Mouse (Mus musculus) forebrain, embryonic 15.5 days (tissue): ENCODE results near the gene Hrc. TPM values are rescaled to one million over a fixed set of nuclear protein-coding genes. Genes with fewer than 3 reads are reported as not detected.
A peak's percentile ranks its signal among the peaks of the same experiment; 100 is the strongest.

ENCODE experiments used
- ATAC-seq: fragments of 200-750 bp; cut with Nextera tagmentation; replicated peaks from 2 replicates; pipeline ENCODE4 v1.8.0; 2017; ENCODE audit warnings: mild to moderate bottlenecking, moderate TSS enrichment, moderate library complexity
- H3K27ac ChIP-seq: fragments of 300-500 bp; sonication (generic); replicated peaks from 2 replicates; pipeline ENCODE4 v1.5.1; 2015; ENCODE audit warnings: mild to moderate bottlenecking, inconsistent platforms
- H3K27me3 ChIP-seq: fragments of 300-500 bp; sonication (generic); 2 replicates; pipeline ENCODE4 v1.6.1; 2015; ENCODE audit warnings: inconsistent platforms
- H3K36me3 ChIP-seq: fragments of 300-500 bp; sonication (generic); 2 replicates; pipeline ENCODE4 v1.6.1; 2015; ENCODE audit warnings: mild to moderate bottlenecking, inconsistent platforms
- H3K4me1 ChIP-seq: fragments of 300-500 bp; sonication (generic); 2 replicates; pipeline ENCODE4 v1.6.1; 2015; ENCODE audit warnings: inconsistent platforms
- H3K4me2 ChIP-seq: fragments of 300-500 bp; sonication (generic); replicated peaks from 2 replicates; pipeline ENCODE4 v1.6.1; 2015; ENCODE audit warnings: mild to moderate bottlenecking, inconsistent platforms
- H3K4me3 ChIP-seq: fragments of 300-500 bp; sonication (generic); 2 replicates; pipeline ENCODE4 v1.5.1; 2015; ENCODE audit warnings: mild to moderate bottlenecking, inconsistent platforms
- H3K9ac ChIP-seq: fragments of 300-500 bp; sonication (generic); replicated peaks from 2 replicates; pipeline ENCODE4 v1.6.1; 2015; ENCODE audit warnings: mild to moderate bottlenecking, inconsistent platforms
- H3K9me3 ChIP-seq: fragments of 300-500 bp; sonication (generic); 2 replicates; pipeline ENCODE4 v1.6.1; 2016; ENCODE audit warnings: inconsistent platforms
- WGBS: fragments of 180-500 bp; shearing (Covaris S2); methylation state at CpG from one replicate; pipeline ENCODE4 v1.1.7; 2015; ENCODE audit warnings: mixed read lengths; 5-methylcytosine and 5-hydroxymethylcytosine counted together
- polyA plus RNA-seq: library from polyadenylated mRNA; unstranded; fragments of >200 nt; fragmentation: Nextera tagmentation; extraction: Ambion mirVana; gene quantifications from 2 replicates; pipeline ENCODE4 v1.2.1, GENCODE M21; 2015

Hrc gene
- polyA plus RNA-seq, 1 experiment from 2014 or later, result 0.23 TPM

DNA sequence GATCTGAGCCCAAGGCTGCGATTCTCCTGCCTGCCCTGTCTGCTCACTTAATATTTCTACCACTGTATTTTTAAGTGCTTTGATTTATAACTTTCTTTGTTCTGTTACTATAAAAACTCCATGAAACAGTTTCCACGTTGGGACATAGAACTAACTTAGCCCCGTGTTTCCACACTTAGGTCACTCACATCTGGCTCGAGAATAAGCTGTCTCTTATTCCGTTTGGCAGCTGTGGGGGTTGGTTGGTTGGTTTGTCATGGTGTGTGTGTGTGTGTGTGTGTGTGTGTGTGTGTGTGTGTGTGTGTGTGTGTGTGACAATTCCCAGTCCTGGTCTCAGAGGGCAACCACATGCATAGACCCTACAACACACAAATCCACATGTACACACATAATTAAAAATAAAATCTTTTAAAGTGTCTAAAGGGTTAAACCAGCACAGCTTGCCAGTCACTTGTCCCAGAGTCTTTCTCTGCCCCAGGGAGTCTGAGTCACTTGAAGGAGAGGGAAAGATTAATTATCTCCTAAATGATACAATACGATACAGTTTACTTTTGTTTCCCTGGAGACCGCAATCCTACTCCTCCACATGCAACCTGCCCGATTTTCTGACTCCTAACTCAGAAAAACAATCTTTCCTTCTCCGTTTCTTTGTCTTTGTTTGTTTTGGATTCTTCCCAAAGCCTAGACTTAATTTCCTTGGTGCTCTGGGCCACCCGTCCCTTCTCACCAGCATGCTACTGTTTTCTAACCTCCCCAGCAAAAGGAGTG, 22.2 kb upstream of the Hrc start:
- 21% methylated on average over 10 of the region's 10 CpGs for WGBS
- Histone ChIP-seq H3K9me3 (no peaks in the 10 kb centered on the region), H3K4me1 (0 out of 2 replicates have a peak, but pooled peaks cover 7% of the 10 kb centered on the region), H3K9ac (no peak overlapping the region), H3K36me3 (no peaks in the 10 kb centered on the region), H3K4me2 (no peak overlapping the region), H3K27ac (no peak overlapping the region), H3K27me3 (no peaks in the 10 kb centered on the region), H3K4me3 (no peak overlapping the region)
- ATAC-seq, result no peak

DNA sequence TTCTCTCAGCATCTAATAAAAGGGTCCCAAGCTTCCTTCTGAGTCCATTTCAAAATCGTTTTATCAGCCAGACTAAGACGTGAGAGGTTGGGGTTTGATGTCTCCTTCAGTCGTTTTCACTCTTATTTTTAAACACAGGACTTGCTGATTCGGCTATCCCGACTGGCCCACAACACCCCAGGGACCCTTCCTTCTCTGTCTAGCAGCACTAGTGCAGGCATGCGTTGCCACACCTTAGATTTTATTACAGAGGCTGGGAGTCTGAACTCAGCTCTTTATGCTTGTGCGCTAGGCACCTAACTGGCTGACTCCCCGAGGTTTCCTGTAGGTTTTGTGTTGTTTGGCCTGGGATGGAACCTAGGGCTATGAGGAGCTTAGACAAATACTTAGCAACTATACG, 21.6 kb upstream of the Hrc start:
- WGBS, result 39% methylated on average over 9 of the region's 9 CpGs
- no peaks in the 10 kb centered on the region for H3K36me3 ChIP-seq
- H3K9me3 ChIP-seq, result no peaks in the 10 kb centered on the region
- no peak for ATAC-seq
- H3K27me3 ChIP-seq, result no peaks in the 10 kb centered on the region
- 0 out of 2 replicates have a peak, but pooled peaks cover 7% of the 10 kb centered on the region for H3K4me1 ChIP-seq
- no peak overlapping the region for H3K9ac ChIP-seq
- no peak overlapping the region for H3K4me3 ChIP-seq
- no peak overlapping the region for H3K27ac ChIP-seq
- no peak overlapping the region for H3K4me2 ChIP-seq

DNA sequence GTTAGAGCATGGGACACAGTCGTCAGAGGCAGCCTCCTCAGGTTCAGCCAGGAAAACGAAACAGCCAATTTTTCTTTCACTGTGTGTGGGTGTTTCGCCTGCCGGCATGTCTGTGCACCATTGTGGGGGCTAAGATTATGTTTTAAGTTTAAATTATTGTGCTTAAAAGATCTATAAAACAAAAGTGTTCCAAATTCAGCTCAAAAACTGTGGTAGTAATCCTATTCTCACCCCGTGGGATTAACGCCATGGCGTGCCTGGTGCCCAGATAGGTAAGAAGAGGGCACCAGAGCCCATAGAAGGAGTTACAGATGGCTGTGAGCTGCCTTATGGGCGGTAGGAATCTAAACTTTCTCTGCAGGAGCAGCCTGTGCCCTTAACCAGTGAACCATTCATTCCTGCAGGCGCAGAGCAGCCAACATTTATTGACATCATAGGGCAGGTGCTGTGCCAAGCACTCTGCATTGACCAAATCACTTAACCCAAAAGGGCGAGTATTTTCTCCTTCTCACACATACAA, 19.8 kb upstream of the Hrc start:
- 0 out of 2 replicates have a peak, but pooled peaks cover 7% of the 10 kb centered on the region for H3K4me1 ChIP-seq
- H3K36me3 ChIP-seq, result no peaks in the 10 kb centered on the region
- no peak overlapping the region for H3K4me2 ChIP-seq
- H3K27ac ChIP-seq, result no peak overlapping the region
- ATAC-seq, result no peak
- no peak overlapping the region for H3K4me3 ChIP-seq
- no peaks in the 10 kb centered on the region for H3K27me3 ChIP-seq
- H3K9ac ChIP-seq, result no peak overlapping the region
- 83% methylated on average over 10 of the region's 10 CpGs for WGBS
- H3K9me3 ChIP-seq, result no peaks in the 10 kb centered on the region

DNA sequence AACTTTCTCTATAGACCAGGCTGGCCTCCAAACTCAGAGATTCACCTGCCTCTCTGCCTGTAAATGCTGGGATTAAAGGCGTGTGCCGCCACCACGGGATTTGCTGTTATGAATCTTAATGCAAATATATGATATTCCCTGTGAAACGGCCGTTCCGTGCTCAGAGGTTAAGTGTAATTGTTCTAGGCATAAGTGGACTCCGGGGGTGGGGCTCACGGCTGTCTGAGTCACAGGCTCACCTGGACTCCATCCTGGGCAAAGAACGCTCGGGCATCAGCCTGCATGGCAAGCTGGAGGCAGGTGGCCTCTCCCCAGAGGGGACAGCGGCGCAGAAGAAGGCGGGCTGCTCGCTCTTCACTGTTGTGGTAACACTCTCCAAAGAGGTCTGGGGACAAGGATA, 18.6 kb upstream of the Hrc start:
- H3K4me3 ChIP-seq, result no peak overlapping the region
- H3K4me1 ChIP-seq, result 0 out of 2 replicates have a peak, but pooled peaks cover 7% of the 10 kb centered on the region
- no peak for ATAC-seq
- 91% methylated on average over 14 of the region's 14 CpGs for WGBS
- H3K36me3 ChIP-seq, result no peaks in the 10 kb centered on the region
- H3K9ac ChIP-seq, result no peak overlapping the region
- no peaks in the 10 kb centered on the region for H3K9me3 ChIP-seq
- no peak overlapping the region for H3K27ac ChIP-seq
- no peak overlapping the region for H3K4me2 ChIP-seq
- no peaks in the 10 kb centered on the region for H3K27me3 ChIP-seq

DNA sequence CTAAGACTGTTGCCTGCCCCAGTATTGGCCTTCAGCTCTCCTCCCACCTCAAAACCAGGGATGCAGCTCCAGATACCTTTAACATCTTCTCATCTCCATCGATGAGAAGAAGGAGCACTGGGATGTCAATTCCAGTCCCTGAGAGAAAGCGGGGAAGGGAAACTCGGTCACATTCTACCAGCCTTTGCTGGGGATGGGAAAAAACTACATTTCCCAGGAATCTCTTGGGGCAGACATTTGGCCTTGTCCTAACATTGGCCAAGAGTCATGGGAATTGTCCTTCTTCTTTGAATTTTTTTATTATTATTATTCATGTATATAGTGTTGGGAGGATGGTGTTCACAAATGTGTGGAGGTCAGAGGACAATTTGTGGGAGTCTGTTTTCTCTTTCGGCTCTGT, 12.8 kb upstream of the Hrc start:
- no peak for ATAC-seq
- no peaks in the 10 kb centered on the region for H3K36me3 ChIP-seq
- 83% methylated on average over 4 of the region's 4 CpGs for whole genome bisulfite sequencing
- no peaks in the 10 kb centered on the region for H3K9me3 ChIP-seq
- H3K9ac ChIP-seq, result no peak overlapping the region
- no peak overlapping the region for H3K27ac ChIP-seq
- no peaks in the 10 kb centered on the region for H3K27me3 ChIP-seq
- no peak overlapping the region for H3K4me3 ChIP-seq
- H3K4me2 ChIP-seq, result no peak overlapping the region
- H3K4me1 ChIP-seq, result no peaks in the 10 kb centered on the region

DNA sequence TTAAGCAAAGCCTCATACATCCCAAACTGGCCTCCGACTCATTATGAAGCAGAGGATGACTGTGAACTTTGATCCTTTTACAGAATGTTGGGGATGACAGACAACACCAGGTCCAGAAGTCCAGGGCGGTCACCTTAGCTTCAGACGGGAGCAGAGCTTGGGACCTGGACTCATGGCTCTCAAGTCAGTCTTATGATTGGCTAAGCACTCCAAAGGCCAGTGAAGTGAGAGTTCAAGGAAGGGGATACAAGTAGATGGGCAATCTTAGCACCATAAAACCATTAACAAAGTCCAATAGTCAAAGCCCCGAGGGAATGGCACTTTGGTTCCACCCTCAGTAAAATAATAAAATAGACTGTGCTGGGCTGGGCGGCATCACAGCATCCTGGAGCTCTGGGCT, 12.0 kb upstream of the Hrc start:
- no peak overlapping the region for H3K4me2 ChIP-seq
- H3K4me3 ChIP-seq, result no peak overlapping the region
- WGBS, result 90% methylated on average over 5 of the region's 5 CpGs
- no peaks in the 10 kb centered on the region for H3K27me3 ChIP-seq
- H3K9me3 ChIP-seq, result no peaks in the 10 kb centered on the region
- no peak overlapping the region for H3K27ac ChIP-seq
- H3K9ac ChIP-seq, result no peak overlapping the region
- H3K4me1 ChIP-seq, result no peaks in the 10 kb centered on the region
- no peaks in the 10 kb centered on the region for H3K36me3 ChIP-seq
- no peak for ATAC-seq

DNA sequence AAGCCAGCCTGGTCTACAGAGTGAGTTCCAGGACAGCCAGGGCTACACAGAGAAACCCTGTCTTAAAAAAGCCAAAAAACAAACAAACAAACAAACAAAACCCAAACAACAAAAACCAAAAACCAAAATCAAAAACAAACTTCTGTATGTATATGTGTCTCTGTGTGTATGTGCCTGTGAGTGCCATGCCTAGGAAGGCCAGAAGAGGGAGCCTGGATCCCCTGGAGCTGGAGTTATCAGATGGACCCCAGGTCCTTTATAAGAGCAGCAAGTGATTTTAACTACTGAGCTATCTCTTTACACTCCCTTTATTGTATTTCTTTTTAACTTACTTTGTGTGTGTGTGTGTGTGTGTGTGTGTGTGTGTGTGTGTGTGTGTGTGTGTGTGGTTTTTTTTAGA, 9.3 kb upstream of the Hrc start:
- Histone ChIP-seq H3K9me3 (no peaks in the 10 kb centered on the region), H3K9ac (no peak overlapping the region), H3K4me1 (no peaks in the 10 kb centered on the region), H3K27ac (no peak overlapping the region), H3K4me2 (no peak overlapping the region), H3K4me3 (no peak overlapping the region), H3K36me3 (no peaks in the 10 kb centered on the region), H3K27me3 (no peaks in the 10 kb centered on the region)
- ATAC-seq, result no peak

DNA sequence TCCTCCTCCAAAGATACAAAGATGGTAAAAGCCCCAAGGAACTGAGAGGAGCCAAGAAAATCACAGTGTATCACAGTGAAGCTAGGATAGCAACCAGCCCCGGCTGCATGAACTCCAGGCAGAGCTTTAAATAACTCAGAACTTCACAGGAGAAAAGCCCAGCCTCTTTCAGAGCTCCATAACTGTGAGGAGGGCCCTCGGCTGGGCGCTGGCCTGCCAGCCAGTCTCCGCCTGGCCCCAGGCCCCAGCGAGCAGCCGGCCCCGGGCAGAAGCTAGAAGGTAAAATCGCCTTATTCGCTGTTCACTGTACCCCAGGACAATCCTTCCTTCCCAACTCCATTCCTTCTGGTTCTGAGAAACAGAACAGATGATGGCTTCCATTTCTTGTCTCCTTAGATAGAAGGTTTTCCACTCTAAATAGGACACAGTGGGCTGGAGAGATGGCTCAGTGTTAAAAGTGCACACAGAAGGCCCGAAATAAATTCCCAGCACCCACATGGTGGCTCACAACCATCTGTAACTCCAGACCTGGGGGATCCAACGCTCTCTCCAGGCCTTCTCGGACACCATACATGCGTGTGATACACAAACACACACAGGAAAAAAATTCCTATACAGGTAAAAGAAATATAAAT, 6.1 kb upstream of the Hrc start:
- Histone ChIP-seq H3K4me1 (peaks cover 14% of the 10 kb centered on the region), H3K4me2 (no peak overlapping the region), H3K4me3 (no peak overlapping the region), H3K36me3 (no peaks in the 10 kb centered on the region), H3K27me3 (no peaks in the 10 kb centered on the region), H3K9me3 (no peaks in the 10 kb centered on the region), H3K27ac (no peak overlapping the region), H3K9ac (no peak overlapping the region)
- WGBS, result 85% methylated on average over 13 of the region's 13 CpGs
- ATAC-seq, result no peak

DNA sequence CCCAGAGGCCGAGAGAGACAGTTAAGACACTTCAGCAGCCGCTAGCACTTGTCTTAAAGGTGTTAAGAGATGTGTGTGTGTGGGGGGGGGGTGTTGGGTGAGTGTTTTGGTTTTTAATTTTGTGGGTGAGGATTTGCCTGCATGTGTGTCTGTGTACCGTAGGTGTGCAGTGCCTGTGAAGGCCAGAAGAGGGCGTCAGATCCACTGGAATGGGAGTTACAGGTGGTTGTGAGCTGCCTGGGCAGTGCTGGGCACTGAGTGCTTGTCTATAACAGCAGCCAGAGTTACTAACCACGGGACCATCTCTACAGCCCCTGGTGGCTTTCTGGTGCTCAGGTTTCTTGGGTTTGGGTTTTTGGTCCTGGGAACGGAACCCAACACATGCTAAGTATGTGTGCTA, 3.6 kb upstream of the Hrc start:
- no peaks in the 10 kb centered on the region for H3K36me3 ChIP-seq
- H3K27me3 ChIP-seq, result no peaks in the 10 kb centered on the region
- H3K4me2 ChIP-seq, result no peak overlapping the region
- no peak overlapping the region for H3K9ac ChIP-seq
- no peak overlapping the region for H3K27ac ChIP-seq
- ATAC-seq, result no peak
- no peaks in the 10 kb centered on the region for H3K9me3 ChIP-seq
- WGBS, result 91% methylated on average over 6 of the region's 6 CpGs
- H3K4me1 ChIP-seq, result peaks cover 16% of the 10 kb centered on the region
- H3K4me3 ChIP-seq, result no peak overlapping the region

DNA sequence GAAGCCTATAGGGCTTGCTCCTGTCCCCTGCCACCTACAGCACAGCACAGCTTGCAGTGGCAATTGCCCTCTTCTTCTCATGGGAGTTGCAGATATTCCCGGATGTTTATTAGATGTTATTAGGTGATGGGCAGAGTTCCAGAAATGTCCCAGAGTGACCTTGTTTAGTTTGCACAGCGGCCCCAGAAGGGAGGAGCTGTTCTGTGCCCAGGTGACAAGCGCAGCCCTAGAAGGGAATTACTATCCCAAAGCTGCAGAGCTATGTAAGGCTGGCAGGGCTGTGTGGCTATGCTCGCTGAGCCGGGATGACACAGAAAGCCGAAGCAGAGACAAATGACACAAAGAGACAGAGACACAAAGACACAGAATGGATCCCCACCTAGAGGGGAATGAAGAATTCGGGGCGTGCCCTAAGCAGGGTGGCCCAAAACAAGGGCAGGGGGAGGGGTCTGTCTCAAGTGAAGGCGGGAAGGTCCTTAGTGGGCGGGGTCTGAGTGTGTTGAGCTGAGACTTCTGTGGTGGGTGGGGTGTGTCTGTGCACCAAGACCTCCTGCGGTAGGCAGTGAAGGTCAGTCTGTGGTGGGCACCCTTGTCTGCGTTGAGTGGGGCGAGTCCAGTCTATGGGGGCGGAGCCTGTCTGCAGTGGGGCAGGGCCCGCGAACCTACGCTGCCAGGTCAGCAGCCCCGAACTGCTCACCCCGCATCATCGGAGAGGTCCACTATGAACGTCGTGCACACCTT, 2.2 kb upstream of the Hrc start:
- Histone ChIP-seq H3K4me1 (peaks cover 16% of the 10 kb centered on the region), H3K4me3 (peak overlapping the region; percentile 69), H3K27me3 (no peaks in the 10 kb centered on the region), H3K9ac (peak overlapping the region; percentile 62), H3K9me3 (no peaks in the 10 kb centered on the region), H3K27ac (no peak overlapping the region), H3K4me2 (peak overlapping the region; percentile 97), H3K36me3 (no peaks in the 10 kb centered on the region)
- peak; percentile 66 for ATAC-seq
- 4% methylated on average over 22 of the region's 22 CpGs for WGBS

DNA sequence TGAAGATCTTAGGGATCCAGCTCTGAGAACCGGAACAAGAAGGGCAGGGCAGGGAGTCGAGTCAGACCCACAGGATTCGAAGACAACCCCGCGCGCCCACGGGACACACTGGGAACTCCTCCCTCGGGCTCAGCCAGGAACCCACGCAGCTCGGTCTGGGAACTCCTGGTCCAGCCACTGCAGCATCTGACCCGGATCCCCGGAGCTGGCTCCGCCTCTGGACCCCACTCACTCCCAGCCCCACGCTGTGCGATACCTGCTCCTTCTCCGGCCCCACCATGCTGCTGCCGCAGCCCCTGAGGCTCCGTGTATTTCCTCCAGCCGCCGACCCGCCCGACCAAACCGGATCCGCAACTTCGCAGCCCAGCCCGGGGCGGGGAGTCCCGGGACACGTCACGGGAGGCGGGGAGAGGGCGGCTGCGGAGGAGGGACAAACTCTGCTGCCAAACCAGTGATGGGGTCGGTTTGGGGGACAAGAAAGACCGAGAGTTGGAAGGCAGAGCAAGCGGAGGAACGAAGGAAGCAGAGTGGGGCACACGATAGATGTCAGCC, 1.6 kb upstream of the Hrc start, which contains the start of gene Trpm4:
Trpm4 (minus strand) TSS at position 350 of the 552 bp plus-strand sequence.
- 0 out of 2 replicates have a peak within 1 kb of the TSS, but pooled peaks have one; percentile 24 for H3K27ac ChIP-seq
- H3K9me3 ChIP-seq, result no peaks in the 10 kb centered on the region
- H3K27me3 ChIP-seq, result peaks cover 6% of the 10 kb centered on the region; the same call in 1 of the 2 replicates
- H3K36me3 ChIP-seq, result no peaks in the 10 kb centered on the region
- peak within 1 kb of the TSS; percentile 62 for H3K9ac ChIP-seq
- under 1% methylated on average over 38 of the region's 38 CpGs for WGBS
- H3K4me2 ChIP-seq, result peak within 1 kb of the TSS; percentile 97
- peaks cover 17% of the 10 kb centered on the region for H3K4me1 ChIP-seq
- H3K4me3 ChIP-seq, result peak within 1 kb of the TSS; percentile 69
- peak; percentile 71 for ATAC-seq

DNA sequence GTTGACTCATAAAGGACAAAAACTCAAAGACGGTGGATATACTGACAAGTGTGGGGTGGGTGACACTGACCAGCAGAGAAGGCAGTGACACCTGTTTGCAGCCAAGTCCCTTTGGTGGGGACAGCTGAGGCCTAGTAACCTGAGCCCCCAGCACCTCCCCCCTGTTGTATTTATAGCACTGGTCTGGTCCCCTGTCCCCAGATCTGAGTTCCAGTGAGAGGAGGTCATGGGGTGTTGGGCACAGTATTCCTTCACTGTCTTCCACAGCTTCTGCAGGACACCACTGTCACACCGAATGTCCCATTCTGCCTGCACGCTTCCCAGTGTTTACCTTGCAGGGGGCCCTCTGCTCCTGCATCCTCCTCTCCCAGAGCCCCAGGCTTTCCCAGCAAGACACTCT, 485 bp upstream of the Hrc start:
- Histone ChIP-seq H3K36me3 (no peaks in the 10 kb centered on the region), H3K9ac (no peak overlapping the region), H3K4me2 (no peak overlapping the region), H3K4me3 (no peak overlapping the region), H3K4me1 (peaks cover 28% of the 10 kb centered on the region), H3K9me3 (no peaks in the 10 kb centered on the region), H3K27me3 (peaks cover 11% of the 10 kb centered on the region; the same call in 1 of the 2 replicates), H3K27ac (no peak overlapping the region)
- 37% methylated on average over 3 of the region's 3 CpGs for whole genome bisulfite sequencing
- no peak for ATAC-seq
